12 mouse cellular contexts compared by ENCODE assay signal in the genomic region with DNA sequence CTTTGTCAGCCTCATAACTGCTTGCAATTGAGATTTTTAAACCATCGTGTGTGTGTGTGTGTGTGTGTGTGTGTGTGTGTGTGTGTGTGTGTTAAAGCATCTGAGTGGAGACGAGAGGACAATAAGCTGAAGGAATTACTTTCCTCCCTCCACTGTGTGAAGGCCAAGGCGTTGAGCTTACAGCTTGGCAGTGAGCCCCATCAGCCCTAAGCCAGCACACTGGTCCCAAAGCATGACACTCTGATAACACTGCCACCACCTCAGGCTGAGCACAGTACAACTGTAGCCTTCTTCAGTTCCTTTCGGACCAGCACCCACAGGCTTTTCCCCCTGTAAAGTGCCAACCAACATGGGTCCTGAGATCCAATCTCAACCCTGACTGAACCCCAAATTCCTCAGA.
A peak's percentile ranks its signal among the peaks of the same experiment; 100 is the strongest.
DNase-seq lines count a peak whose midpoint lies in the region; ATAC-seq and TF ChIP-seq lines count a peak whose summit lies in the region.
"Had no signal": no experiment of that assay in that cellular context is flagged by ENCODE, and none has a peak within 500 bp of the region (broad histone marks: within the 10 kb centered on the region; RNA-seq: fewer than 3 reads in every experiment).

No protein-coding gene starts in this region.

- H3K27ac ChIP-seq in heart, embryonic 10.5 days = no peak overlapping the region
- H3K27ac ChIP-seq in forebrain, embryonic 14.5 days (ENCODE audit: low read depth, low read length) = peak overlapping the region; percentile 52; the same call in 1 of the 2 replicates
- H3K27ac ChIP-seq in limb, embryonic 10.5 days = no peak overlapping the region
- no peak overlapping the region for H3K27ac ChIP-seq in midbrain, postnatal 0 days (ENCODE audit: low read depth, low read length)
- H3K27ac ChIP-seq: lung, embryonic 15.5 days had no signal

- H3K27me3 ChIP-seq in heart, embryonic 10.5 days (ENCODE audit: insufficient read depth, poor library complexity, severe bottlenecking) = no peaks in the 10 kb centered on the region
- H3K27me3 ChIP-seq in forebrain, embryonic 14.5 days (replicated peaks; ENCODE audit: control insufficient read depth, insufficient read depth, low read length) = no peaks in the 10 kb centered on the region
- H3K27me3 ChIP-seq in limb, embryonic 10.5 days (ENCODE audit: low read depth, poor library complexity, severe bottlenecking) = no peaks in the 10 kb centered on the region
- no peaks in the 10 kb centered on the region for H3K27me3 ChIP-seq in midbrain, postnatal 0 days (ENCODE audit: insufficient read depth, low read length)
- H3K27me3 ChIP-seq: embryonic facial prominence, embryonic 15.5 days; lung, embryonic 15.5 days had no signal

- no peak overlapping the region for H3K4me2 ChIP-seq in forebrain, embryonic 14.5 days (ENCODE audit: low read length)
- H3K4me2 ChIP-seq in midbrain, postnatal 0 days (ENCODE audit: low read depth, low read length, poor library complexity, severe bottlenecking) = no peak overlapping the region
- H3K4me2 ChIP-seq: embryonic facial prominence, embryonic 15.5 days; lung, embryonic 15.5 days had no signal

- 76% methylated on average over 4 of the region's 4 CpGs for WGBS in heart, embryonic 10.5 days
- WGBS in forebrain, embryonic 14.5 days = 35% methylated on average over 4 of the region's 4 CpGs
- 88% methylated on average over 4 of the region's 4 CpGs for WGBS in limb, embryonic 10.5 days
- 39% methylated on average over 4 of the region's 4 CpGs for WGBS in midbrain, postnatal 0 days

- peaks cover 16% of the 10 kb centered on the region for H3K4me1 ChIP-seq in heart, embryonic 10.5 days
- H3K4me1 ChIP-seq in forebrain, embryonic 14.5 days (ENCODE audit: control insufficient read depth, insufficient read depth, low read length) = peaks cover 24% of the 10 kb centered on the region
- H3K4me1 ChIP-seq in limb, embryonic 10.5 days = peaks cover 14% of the 10 kb centered on the region; the same call in 1 of the 2 replicates
- peaks cover 3% of the 10 kb centered on the region; the same call in 1 of the 2 replicates for H3K4me1 ChIP-seq in midbrain, postnatal 0 days (ENCODE audit: insufficient read depth, low read length)

- H3K36me3 ChIP-seq in heart, embryonic 10.5 days = no peaks in the 10 kb centered on the region
- no peaks in the 10 kb centered on the region for H3K36me3 ChIP-seq in forebrain, embryonic 14.5 days (ENCODE audit: control insufficient read depth, insufficient read depth, low read length)
- no peaks in the 10 kb centered on the region for H3K36me3 ChIP-seq in limb, embryonic 10.5 days
- no peaks in the 10 kb centered on the region for H3K36me3 ChIP-seq in midbrain, postnatal 0 days (ENCODE audit: insufficient read depth, low read length)
- H3K36me3 ChIP-seq: embryonic facial prominence, embryonic 15.5 days; lung, embryonic 15.5 days had no signal

- H3K9me3 ChIP-seq in heart, embryonic 10.5 days = no peaks in the 10 kb centered on the region
- no peaks in the 10 kb centered on the region for H3K9me3 ChIP-seq in forebrain, embryonic 14.5 days (replicated peaks; ENCODE audit: control insufficient read depth, low read length)
- no peaks in the 10 kb centered on the region for H3K9me3 ChIP-seq in limb, embryonic 10.5 days (replicated peaks)
- no peaks in the 10 kb centered on the region for H3K9me3 ChIP-seq in midbrain, postnatal 0 days (ENCODE audit: low read length)
- H3K9me3 ChIP-seq: embryonic facial prominence, embryonic 15.5 days; lung, embryonic 15.5 days had no signal

- H3K9ac ChIP-seq in forebrain, embryonic 14.5 days (ENCODE audit: low read length) = no peak overlapping the region
- no peak overlapping the region for H3K9ac ChIP-seq in midbrain, postnatal 0 days (replicated peaks; ENCODE audit: low read length, poor library complexity, severe bottlenecking)
- H3K9ac ChIP-seq: embryonic facial prominence, embryonic 15.5 days; lung, embryonic 15.5 days had no signal

- no peak overlapping the region for H3K4me3 ChIP-seq in heart, embryonic 10.5 days
- H3K4me3 ChIP-seq in forebrain, embryonic 14.5 days (ENCODE audit: low read depth, low read length) = no peak overlapping the region
- H3K4me3 ChIP-seq in limb, embryonic 10.5 days = no peak overlapping the region
- H3K4me3 ChIP-seq in midbrain, postnatal 0 days (ENCODE audit: low read depth, low read length) = no peak overlapping the region
- H3K4me3 ChIP-seq: embryonic facial prominence, embryonic 15.5 days; lung, embryonic 15.5 days had no signal

- no peak for ATAC-seq in forebrain, embryonic 14.5 days
- no peak for ATAC-seq in midbrain, postnatal 0 days (ENCODE audit: low FRiP score)
- no peak for ATAC-seq in cerebellum, adult (ENCODE audit: insufficient number of reproducible peaks, low FRiP score, low TSS enrichment)
- ATAC-seq: CD4-positive, CD25-positive, alpha-beta regulatory T cell, adult 4 months had no signal

- TF ChIP-seq CTCF in midbrain, postnatal 0 days (IDR thresholded peaks at IDR 0.05) = no peak

- DNase-seq in heart, postnatal 4 days = peak; percentile 48
- no peak for DNase-seq in heart, embryonic 10.5 days (ENCODE audit: low spot score)
- DNase-seq in forebrain, embryonic 14.5 days (ENCODE audit: low spot score) = peak; percentile 36
- DNase-seq in limb, embryonic 10.5 days (ENCODE audit: low spot score) = peak; percentile 20
- DNase-seq in midbrain, postnatal 0 days (ENCODE audit: low spot score) = peak; percentile 32
- no peak for DNase-seq in layer of hippocampus, adult 9-10 months (ENCODE audit: low spot score)
- DNase-seq: cerebellum, adult 11-12 months; gastrocnemius, postnatal 36 days had no signal

Comparison
In these comparisons a context has a peak if more than half of its experiments do, and no peak if none do; other contexts are left out.
1. DNase-seq: peak in heart, postnatal 4 days (single experiment), forebrain, embryonic 14.5 days (single experiment), limb, embryonic 10.5 days (single experiment) and midbrain, postnatal 0 days (single experiment); none in heart, embryonic 10.5 days (single experiment) and layer of hippocampus, adult 9-10 months (single experiment).